Mouse (Mus musculus) cerebellum, adult (tissue): ENCODE results near the gene Scamp4.
A peak's percentile ranks its signal among the peaks of the same experiment; 100 is the strongest.

ENCODE experiments used
- ATAC-seq: cut with Nextera tagmentation; 2 replicates; pipeline ENCODE4 v1.9.2; 2017; ENCODE audit warnings: mild to moderate bottlenecking, moderate library complexity, mixed read lengths; ENCODE audit not compliant: insufficient number of reproducible peaks, low FRiP score, low TSS enrichment

Scamp4 gene

DNA sequence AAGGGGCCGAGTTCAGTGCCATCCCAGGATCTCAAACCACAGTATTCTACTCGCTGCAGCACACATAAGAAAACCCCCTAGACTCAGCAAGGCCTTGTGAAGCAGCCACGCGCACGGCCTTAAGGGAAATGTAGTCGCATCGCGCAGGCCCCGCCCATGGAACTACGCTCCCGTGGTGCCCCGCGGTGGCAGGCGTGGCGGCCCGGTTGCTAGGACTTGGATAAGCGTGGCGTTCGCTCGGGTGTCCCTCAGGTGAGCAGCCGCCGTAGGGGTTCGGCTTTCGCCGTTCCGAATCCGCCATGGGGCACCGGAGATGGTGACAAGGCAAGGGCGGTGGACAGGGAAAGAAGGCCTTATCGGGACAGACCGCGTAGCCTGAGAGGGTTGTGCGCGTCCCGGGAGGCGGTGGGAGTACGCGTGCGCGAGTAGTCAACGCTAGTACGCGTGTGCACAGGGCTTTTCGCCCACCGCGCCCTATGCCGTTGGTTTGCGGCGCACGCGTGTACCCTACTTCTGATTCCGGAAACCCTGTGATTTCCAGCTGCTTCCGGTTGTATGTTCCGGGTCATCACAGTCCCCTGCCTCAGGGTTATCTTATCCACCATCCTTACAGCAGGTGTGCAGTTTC, at the start of gene Scamp4, which contains the start of gene Adat3:
Gene Scamp4, plus strand, starts transcription at position 175 of the 628 bp plus-strand sequence.
Gene Adat3, plus strand, starts transcription at position 183 of the 628 bp plus-strand sequence.
- peak; percentile 87 for ATAC-seq

DNA sequence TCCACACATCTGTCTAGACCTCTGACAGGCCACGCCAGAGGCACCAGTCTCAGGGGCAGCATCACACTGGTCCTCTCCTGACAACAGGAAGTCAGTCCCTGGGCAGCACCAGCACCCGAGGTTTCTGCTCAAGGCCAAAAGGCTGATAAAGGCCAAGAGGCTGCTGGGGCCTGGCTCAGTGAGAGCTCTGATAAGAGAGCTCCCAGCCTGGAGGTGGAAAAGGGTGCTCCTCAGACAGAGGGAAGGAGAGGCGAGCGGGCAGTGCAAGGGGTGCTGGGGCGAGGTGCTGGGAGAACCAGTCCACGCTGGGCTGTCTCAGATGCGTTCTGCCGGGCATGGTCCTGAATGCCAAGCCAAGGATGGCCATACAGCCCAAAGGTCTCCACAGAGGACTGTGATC, 49.1 kb upstream of the Scamp4 start:
- ATAC-seq, result no peak

DNA sequence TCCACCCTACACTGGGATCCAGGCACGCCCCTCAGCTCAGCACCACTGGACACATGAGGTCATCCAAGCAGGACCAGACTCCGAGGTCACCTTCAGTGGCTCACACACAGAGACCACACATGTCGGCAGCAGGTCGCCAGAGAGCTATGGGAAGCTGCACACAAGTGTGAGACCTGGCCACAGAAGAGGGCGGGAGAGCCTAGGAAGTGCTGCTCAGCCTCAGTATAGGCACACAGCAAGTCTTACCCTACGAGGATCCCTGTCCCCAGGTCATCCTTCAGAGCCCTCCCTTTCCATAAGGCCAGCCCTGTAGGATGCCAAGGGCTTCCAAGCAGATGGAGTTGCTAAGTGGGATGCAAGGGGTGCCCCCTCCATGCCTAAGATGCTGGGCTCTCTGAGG, 48.7 kb upstream of the Scamp4 start:
- ATAC-seq, result no peak

DNA sequence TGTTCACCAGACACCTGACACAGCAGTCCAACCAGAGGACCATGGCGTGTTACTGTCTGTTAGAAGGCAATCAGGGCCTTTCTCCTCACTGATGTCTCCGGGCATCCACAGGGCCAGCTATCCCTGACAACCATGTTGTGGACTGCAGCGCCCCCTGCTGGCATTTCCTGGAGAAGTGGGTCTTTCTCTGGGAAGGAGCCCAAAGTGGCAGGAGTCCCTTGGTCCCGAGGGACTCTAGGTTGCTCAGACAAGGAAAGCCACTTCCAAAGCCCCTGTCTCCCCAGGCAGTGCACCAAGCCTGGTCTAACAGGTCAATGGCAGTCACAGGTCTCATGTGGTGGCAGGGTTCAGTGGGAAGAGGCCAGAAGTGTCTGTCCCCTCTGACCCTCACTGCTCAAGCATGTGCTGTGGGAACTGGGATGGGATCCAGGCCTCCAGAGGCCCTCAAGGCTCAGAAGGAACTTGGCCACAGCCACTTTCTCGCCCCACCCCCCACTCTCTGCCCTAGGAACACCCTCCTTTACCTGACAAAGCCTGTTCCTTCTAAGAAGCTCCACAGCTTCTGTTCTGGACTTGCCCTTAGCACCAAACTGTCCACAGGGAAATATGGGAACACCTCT, 45.2 kb upstream of the Scamp4 start:
- no peak for ATAC-seq

DNA sequence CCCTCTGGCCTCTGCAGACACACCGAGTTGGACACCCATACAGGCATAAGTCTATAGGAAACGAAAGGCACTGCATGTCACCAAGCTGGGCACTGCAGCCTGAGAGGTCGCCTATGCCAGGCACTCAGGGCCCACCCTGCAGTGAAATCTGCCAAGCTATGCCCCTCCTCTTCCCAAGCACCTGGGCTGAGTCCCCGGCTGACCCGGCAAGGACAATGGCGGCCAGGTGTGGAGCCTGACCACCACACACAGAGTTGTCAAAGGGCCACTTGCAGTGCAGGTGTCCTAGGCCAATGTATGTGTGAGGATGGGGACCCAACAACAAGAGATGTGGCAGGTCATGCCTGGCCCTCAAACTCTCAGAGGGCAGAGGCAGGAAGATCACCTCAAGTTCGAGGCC, 43.2 kb upstream of the Scamp4 start:
- ATAC-seq, result no peak

DNA sequence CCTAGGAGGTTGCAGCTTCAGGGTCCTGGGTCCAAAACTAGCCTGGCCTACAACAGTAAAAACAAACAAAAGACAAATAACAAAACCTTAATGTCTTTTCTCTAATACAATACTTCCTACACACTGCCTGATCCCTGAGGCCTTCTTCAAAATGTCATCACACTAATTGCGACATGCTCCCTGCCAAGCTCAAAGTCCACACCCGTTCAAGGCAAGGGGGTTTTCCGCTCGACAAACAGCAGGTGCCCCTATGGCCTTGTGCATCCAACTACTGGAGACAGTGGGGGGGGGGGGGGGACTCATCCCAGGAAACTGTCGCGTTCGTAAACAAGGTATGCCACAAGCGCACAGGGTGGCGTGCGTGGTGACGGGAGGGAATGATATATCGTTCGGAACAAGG, 42.1 kb upstream of the Scamp4 start:
- no peak for ATAC-seq

DNA sequence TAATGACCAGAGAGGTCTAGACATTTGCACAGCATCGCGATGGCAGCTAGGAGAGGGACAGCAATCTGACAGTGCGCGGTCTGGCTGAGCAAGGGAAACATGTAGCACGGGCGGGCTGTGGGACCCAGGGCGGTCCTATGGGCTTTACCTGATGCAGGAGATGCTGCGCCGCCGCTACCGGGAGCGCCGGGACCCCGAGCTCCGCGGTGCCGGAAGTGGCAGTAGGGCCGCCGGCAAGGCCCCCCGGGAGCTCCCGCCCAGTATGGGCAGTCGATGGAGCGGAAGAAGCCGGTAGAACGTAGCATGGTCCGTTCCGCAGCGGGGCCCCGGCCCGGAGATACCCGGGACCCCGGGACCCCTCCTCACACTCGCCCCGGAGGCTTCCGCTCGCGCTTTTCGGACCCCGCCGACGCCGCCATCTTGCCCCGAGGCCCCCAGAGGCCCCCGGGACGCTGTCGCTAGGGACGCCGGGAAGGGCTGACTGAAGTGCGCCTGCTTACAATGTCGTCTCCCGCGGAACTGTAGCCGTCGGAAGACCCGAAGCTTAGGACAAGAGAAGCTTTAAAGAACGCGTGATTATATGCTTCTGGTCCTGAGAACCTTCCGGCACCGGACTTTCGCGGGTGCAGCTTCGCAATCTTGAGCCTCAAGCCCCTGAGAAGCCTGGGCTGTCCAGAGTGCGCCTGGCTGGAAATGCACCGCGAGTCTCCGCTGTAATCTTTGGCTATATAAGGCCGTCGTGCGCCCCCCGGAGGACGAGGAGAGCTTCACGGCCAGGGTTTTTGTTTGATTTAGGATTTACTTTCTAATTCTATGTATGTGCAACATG, 41.3 kb upstream of the Scamp4 start, which contains the start of gene Rexo1:
Gene Rexo1, minus strand, starts transcription at position 445 of the 829 bp plus-strand sequence.
- peak; percentile 62; the same call in 1 of the 2 replicates for ATAC-seq

DNA sequence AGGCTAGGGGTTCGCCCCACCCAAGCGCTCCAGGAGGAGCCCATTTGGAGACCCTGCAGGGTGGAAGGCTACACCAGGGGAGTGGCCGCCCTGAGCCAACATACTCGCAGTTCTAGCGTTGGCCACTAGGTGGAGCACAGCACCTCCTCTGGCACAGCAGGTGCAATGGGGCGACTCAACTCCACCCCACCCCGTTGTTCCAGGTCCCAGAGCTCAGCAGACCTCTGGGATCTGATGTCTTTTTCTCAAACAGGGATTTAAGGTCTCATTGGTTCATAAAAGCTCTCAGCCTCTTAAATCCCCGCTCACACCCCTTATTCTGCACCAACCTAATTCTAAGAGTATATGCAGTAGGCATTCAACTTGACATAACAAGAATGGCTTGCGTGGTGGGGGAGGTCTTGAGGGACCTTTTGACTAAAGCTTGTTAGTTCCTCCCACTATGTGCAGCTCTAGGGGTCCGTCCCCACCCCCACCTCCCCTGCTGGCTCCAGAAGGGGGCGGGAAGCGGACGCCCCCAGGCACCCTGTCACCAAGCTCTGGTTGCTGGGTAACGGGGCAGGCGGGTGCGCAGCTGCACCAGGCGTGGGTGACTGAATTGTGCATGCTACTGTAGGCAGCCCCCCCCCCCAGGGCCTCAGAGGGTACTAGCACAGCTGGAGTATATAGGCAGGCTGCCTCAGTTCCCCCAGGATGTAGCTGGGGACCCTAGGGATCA, 36.1 kb upstream of the Scamp4 start:
- peak; percentile 56; the same call in 1 of the 2 replicates for ATAC-seq

DNA sequence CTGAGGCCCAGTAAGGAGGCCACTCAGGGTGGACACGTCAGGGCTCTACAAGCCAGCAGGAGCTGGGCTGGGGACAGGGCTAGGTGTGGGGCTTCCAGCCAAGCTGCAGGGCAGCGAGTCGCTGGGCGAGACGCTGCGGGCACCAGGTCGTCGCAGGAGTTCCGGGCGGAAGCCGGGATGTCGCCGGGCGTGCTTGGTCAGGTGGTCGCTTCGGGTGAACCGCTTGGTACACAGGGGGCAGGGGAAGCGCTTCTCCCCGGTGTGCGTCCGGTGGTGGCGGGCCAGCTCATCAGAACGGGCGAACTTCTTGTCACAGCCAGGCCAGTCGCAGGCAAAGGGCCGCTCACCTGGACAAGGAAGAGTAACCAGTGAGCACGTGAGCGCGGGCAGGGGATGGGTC, 33.8 kb upstream of the Scamp4 start:
- no peak for ATAC-seq

DNA sequence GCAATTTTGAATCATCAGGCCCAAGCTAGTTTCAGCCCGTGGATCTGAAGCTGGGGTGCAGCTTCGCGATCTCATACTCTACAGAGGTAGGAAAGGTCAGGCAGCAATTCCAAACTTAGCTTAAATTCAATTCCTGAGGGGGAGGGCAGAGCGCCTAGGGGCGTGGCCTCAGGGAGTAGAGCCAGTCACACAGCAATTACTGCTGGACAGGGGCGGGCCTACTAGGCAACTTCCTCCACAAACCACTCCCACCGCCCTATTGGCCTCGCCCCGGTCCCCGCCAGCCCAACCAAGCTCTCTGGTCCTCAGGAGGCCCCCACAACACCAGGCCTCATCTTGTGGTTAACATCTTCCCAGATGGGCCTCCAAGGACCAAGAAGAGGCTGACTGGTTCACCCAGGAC, 33.0 kb upstream of the Scamp4 start:
- ATAC-seq, result no peak

DNA sequence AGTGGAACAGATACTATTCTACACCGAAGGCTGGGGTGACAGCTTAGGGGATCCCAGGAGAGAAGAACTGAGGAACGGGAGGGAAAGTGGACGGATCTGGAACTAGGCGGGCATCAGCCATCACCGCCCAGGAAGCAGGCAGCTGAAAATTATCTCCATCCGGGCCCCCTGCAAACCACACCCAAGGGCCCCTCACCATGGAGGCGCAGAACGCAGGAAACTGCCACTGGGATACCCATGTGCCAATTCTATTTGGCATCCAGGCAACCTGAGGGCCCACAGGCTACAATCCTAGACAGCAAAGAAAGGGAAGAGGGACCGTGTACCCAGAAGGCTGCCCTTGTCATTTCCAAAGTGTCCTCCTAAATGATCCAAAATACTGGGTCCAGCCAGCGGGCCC, 32.3 kb upstream of the Scamp4 start:
- ATAC-seq, result no peak

DNA sequence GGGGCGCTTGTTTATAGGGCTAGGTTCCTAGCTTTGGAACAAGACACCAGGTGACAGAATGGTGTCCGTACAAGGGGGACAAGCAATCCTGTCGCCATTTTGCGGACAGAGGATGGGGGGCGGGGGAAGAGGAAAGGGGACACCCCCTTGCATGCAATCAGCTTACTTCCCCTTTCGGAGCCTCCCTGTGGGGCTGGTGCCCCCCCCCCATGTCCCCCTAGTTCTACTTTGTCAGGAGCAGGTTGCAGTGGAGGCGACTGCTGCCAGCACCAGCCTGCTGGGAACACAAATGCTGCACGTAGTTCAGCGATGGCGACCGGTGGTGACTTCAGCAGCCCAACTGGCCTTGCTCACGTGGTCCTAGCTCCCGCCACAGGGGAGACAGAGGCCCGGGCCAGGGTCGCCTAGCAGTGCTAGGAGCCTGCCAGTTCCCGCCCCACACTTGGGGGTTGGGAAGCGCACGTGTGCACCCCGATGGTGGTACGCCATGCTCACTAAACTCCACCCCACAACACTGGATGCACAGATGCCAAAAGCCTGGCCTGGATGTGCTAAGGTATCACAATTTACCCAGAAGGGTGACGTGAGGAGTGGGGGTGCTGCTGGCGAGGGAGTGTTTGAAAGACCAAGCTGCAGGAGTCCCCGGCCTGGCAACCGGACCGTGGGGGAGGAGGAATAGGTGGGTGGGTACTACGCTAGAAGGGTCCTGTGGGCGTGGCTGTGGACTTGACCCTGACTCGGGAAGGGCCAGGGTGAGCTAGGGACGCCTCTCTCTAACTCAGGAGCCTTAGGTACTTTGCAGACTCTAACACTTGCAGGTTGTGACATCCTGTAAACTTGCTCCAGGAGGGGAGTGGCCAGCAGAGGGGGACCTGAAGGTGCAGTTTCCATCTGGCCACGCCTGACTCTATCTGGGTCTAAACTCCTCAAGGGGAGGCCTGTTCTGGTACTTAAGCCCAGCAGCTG, 31.5 kb upstream of the Scamp4 start:
- no peak for ATAC-seq

DNA sequence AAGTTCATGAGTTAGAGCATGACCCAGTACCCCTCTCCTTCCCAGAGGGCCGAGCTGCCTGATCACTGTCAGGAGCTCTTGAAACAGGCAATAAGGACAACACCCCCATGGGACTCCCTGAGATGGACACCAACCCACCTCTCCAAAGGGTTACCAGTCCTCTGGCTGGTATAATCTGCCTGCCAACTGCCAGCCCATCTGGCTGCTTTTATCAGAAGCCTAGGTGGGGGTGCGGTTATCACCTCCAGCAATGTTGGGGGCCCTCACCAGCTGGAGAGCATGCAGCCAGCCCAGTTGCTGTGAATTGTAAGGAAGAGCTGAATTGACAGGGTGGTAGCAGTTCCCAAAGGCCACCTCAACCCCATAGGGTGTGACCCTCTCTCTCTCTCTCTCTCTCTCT, 30.2 kb upstream of the Scamp4 start:
- no peak for ATAC-seq

DNA sequence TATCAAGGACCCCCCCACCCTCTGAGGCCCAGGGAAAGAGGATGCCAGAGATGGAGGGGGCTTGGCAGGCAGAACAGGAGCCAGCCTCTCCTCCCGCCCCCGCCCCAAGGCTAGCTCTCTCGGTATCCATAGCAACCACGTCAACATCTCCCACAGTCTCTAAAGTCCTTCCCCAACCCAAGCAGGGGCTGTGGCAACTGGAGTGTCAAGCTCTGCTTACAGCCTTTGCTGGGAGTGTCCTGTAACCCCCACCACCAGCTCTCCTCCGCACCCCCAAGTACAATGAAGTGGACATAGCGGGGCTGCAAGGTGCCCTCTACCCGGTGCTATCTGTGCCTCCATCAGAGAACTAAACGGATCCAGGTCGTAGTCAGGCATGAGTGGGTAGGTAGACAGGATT, 28.7 kb upstream of the Scamp4 start:
- ATAC-seq, result no peak

DNA sequence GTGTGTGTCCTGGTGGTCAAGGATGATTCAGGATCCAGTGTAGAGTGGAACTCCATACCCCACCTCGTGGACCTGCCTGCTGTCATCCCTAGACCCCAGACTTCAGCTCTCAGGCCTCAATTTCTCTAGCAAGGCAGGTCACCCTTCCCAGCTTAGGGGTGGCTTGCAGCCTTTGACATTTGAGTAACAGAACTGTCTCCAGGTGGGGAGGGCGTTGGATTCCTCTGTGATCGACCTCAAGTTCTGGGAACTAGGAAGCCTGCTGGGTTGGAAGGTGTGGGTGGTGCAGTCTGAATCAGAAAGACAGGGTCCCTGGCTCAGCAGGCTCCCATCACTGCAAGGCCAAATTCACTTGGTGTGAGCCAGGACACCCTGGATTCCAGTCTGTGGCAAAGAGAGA, 27.8 kb upstream of the Scamp4 start:
- no peak for ATAC-seq

DNA sequence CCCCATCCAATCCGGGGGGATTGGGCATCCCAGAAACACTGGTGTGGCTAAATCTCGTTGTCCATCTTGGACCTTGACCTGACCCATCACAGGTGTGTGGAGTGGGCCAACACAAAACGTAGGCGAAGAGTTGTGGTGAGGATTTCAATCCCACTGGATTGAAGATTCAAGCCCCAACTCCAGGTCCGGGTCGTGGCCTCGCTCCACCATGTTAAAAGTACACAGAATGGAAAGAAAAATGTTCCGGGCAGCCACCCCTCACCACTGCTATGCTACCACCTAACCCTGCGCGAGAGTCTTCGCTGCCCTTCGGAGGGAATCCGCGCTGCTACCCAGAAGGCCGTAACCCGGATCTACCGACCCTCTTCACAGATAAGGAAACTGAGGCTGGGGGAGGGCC, 26.7 kb upstream of the Scamp4 start:
- ATAC-seq, result no peak

DNA sequence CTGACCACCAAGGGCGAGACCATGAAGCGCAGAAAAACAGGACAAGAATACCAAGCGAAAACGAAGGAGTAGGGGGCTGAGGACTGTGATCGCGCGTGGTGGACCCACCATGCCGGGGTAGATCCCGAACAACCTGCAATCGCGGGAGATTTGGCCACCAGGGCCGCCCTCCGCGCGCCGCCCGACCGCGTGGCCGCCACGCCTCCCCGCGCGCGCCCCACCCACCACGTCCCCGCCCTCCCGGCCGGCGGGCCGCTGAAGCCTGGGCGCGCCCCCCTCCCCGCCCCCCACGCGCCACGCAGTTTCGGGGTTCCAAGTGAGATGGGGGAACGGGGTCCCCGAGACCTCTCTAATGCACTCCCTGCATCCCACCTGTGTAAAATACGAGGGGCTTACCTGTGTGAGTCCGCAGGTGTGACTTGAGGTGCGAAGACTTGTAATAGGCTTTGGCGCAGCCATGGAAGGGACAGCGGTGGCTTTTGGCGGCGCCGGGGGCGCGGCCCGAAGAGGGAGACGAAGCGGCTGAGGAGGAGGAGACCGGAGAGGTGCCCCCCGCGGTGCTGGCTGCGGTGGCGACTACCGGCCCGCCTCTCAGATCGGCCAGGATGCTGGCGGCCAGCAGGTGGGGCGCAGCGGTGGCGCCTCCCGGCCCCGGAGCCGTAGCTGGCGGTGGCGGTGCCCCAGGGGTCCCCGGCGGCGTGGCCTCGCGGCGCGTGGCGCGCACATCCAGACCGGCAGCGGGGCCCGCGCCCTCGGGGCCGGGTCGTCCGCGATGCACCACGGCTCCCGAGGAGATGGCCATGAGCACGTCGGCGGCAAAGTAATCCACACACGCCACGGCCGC, 26.1 kb upstream of the Scamp4 start:
- ATAC-seq, result no peak
